Comparison of ENCODE assay signal across 24 mouse cellular contexts in the genomic region with DNA sequence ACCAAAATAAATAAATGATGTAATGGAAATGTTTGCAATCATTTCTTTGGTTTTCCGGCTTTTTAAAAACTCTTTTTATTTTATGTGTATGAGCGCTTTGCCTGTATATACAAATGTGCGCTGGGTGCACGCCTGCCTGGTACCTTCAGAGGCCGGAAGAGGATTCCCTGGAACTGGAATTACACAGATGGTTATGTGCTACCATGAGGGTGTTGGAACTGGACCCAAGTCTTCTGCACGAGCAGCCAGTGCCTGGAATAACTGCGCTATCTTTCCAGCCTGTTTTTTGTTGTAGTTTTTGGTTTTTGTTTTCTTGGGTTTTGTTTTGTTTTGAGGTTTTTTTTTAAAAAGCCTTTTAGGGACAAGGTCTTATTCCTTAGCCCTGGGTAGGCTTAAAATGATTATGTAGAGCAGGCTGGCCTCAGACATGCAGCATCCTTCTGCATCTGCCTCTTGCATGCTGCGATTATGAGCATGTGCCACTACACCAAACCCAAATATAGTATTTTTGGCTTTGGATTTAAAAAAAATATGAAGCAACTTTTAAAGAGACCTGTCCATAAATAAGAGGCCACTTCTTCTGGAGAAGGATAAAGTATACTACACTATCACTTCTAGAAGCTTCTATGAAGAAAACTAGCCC. TPM values are rescaled to one million over a fixed set of nuclear protein-coding genes. Genes with fewer than 3 reads are reported as not detected.
DNase-seq lines count a peak whose midpoint lies in the region; ATAC-seq lines count a peak whose summit lies in the region.
"Had no signal": no experiment of that assay in that cellular context is flagged by ENCODE, and none has a peak within 500 bp of the region (broad histone marks: within the 10 kb centered on the region; RNA-seq: fewer than 3 reads in every experiment).

No protein-coding gene starts in this region.

- H3K27me3 ChIP-seq in forebrain, embryonic 16.5 days (replicated peaks; ENCODE audit: control insufficient read depth, insufficient read depth, low read length), result no peaks in the 10 kb centered on the region
- no peaks in the 10 kb centered on the region for H3K27me3 ChIP-seq in forebrain, embryonic 12.5 days
- H3K27me3 ChIP-seq: embryonic facial prominence, embryonic 12.5 days; heart, embryonic 13.5 days; limb, embryonic 15.5 days; midbrain, embryonic 15.5 days; neural tube, embryonic 13.5 days; stomach, embryonic 15.5 days had no signal

- H3K36me3 ChIP-seq in forebrain, embryonic 16.5 days (ENCODE audit: control insufficient read depth, insufficient read depth), result no peaks in the 10 kb centered on the region
- 0 out of 2 replicates have a peak, but pooled peaks cover 3% of the 10 kb centered on the region for H3K36me3 ChIP-seq in forebrain, embryonic 12.5 days (replicated peaks)
- H3K36me3 ChIP-seq: embryonic facial prominence, embryonic 12.5 days; heart, embryonic 13.5 days; limb, embryonic 15.5 days; midbrain, embryonic 15.5 days; neural tube, embryonic 13.5 days; stomach, embryonic 15.5 days had no signal

- no peak overlapping the region for H3K4me3 ChIP-seq in forebrain, embryonic 16.5 days (replicated peaks; ENCODE audit: low read length)
- no peak overlapping the region for H3K4me3 ChIP-seq in forebrain, embryonic 12.5 days (replicated peaks)
- H3K4me3 ChIP-seq: embryonic facial prominence, embryonic 12.5 days; heart, embryonic 13.5 days; limb, embryonic 15.5 days; midbrain, embryonic 15.5 days; neural tube, embryonic 13.5 days; stomach, embryonic 15.5 days had no signal

- no peaks in the 10 kb centered on the region for H3K9me3 ChIP-seq in forebrain, embryonic 16.5 days (ENCODE audit: control insufficient read depth, low read length)
- no peaks in the 10 kb centered on the region for H3K9me3 ChIP-seq in forebrain, embryonic 12.5 days
- H3K9me3 ChIP-seq: embryonic facial prominence, embryonic 12.5 days; heart, embryonic 13.5 days; limb, embryonic 15.5 days; midbrain, embryonic 15.5 days; neural tube, embryonic 13.5 days; stomach, embryonic 15.5 days had no signal

- peak; percentile 30 for DNase-seq in layer of hippocampus, adult 9-11 months
- DNase-seq in layer of hippocampus, adult 8-10 months (ENCODE audit: low spot score in 2 of 2), result no peak
- peak; percentile 57 for DNase-seq in cerebellum, adult 8-10 months
- DNase-seq in cerebellum, postnatal 36 days, result peak; percentile 60 to 67
- DNase-seq in lung, postnatal 36 days, result no peak
- DNase-seq in c-Kit-positive CD71-positive TER-119-positive erythroid progenitor cells, embryonic 14.5 days (ENCODE audit: low spot score), result no peak
- DNase-seq: adrenal gland, postnatal 36 days; gastrocnemius, postnatal 14 days; heart, adult 18-20 months; heart, postnatal 14 days; kidney, postnatal 36 days; left cerebral cortex, postnatal 4 days; thymus, postnatal 25 days had no signal

- no peak overlapping the region for H3K9ac ChIP-seq in forebrain, embryonic 16.5 days (replicated peaks; ENCODE audit: low read depth, low read length)
- H3K9ac ChIP-seq in forebrain, embryonic 12.5 days, result no peak overlapping the region
- H3K9ac ChIP-seq: embryonic facial prominence, embryonic 12.5 days; limb, embryonic 15.5 days; midbrain, embryonic 15.5 days; neural tube, embryonic 13.5 days; stomach, embryonic 15.5 days had no signal

- no peak overlapping the region for H3K27ac ChIP-seq in forebrain, embryonic 16.5 days (ENCODE audit: low read length)
- no peak overlapping the region for H3K27ac ChIP-seq in forebrain, embryonic 12.5 days
- H3K27ac ChIP-seq: embryonic facial prominence, embryonic 12.5 days; heart, embryonic 13.5 days; hindbrain, postnatal 0 days; limb, embryonic 15.5 days; macrophage; midbrain, embryonic 15.5 days; neural tube, embryonic 13.5 days; stomach, embryonic 15.5 days had no signal

- no peak overlapping the region for H3K4me2 ChIP-seq in forebrain, embryonic 16.5 days (ENCODE audit: low read length)
- H3K4me2 ChIP-seq in forebrain, embryonic 12.5 days, result no peak overlapping the region
- H3K4me2 ChIP-seq: embryonic facial prominence, embryonic 12.5 days; heart, embryonic 13.5 days; limb, embryonic 15.5 days; midbrain, embryonic 15.5 days; neural tube, embryonic 13.5 days; stomach, embryonic 15.5 days had no signal

- 72% methylated on average over 8 of the region's 8 CpGs for WGBS in forebrain, embryonic 16.5 days
- WGBS in forebrain, embryonic 12.5 days, result 94% methylated on average over 8 of the region's 8 CpGs

- no peaks in the 10 kb centered on the region for H3K4me1 ChIP-seq in forebrain, embryonic 16.5 days (replicated peaks; ENCODE audit: control insufficient read depth, insufficient read depth, low read length)
- H3K4me1 ChIP-seq in forebrain, embryonic 12.5 days, result no peaks in the 10 kb centered on the region
- H3K4me1 ChIP-seq: embryonic facial prominence, embryonic 12.5 days; limb, embryonic 15.5 days; midbrain, embryonic 15.5 days; neural tube, embryonic 13.5 days; stomach, embryonic 15.5 days had no signal

- ATAC-seq in forebrain, embryonic 16.5 days, result peak; percentile 64
- no peak for ATAC-seq in forebrain, embryonic 12.5 days (ENCODE audit: low FRiP score)
- ATAC-seq: hindbrain, postnatal 0 days; intestine, postnatal 0 days; midbrain, embryonic 15.5 days had no signal

RNA-seq across cellular contexts. Expression of a gene that starts 17.7 kb away (rescaled TPM):
- polyA plus RNA-seq in forebrain, embryonic 16.5 days (2015; fragmentation: Nextera tagmentation; extraction: Ambion mirVana), result 4.0 and 5.7 TPM in 2 replicates
- polyA plus RNA-seq in forebrain, embryonic 12.5 days (2016; fragmentation: Nextera tagmentation; extraction: Ambion mirVana), result 6.2 and 7.3 TPM in 2 replicates
- total RNA-seq in layer of hippocampus, adult 8-10 months (2022), result 10 to 100 TPM; 20.8 to 31.5 (median 27.1) TPM

RNA-seq across cellular contexts. Expression of a gene that starts 41.3 kb away (rescaled TPM):
- 161 and 169 TPM in 2 replicates for polyA plus RNA-seq in forebrain, embryonic 16.5 days (2015; fragmentation: Nextera tagmentation; extraction: Ambion mirVana)
- 176 and 188 TPM in 2 replicates for polyA plus RNA-seq in forebrain, embryonic 12.5 days (2016; fragmentation: Nextera tagmentation; extraction: Ambion mirVana)
- total RNA-seq in layer of hippocampus, adult 8-10 months (2022), result 10 to 100 TPM; 72.5 to 88.1 (median 80.6) TPM

Comparison
In these comparisons a context has a peak if more than half of its experiments do, and no peak if none do; other contexts are left out.
1. DNase-seq: peak in layer of hippocampus, adult 9-11 months (single experiment), cerebellum, adult 8-10 months (single experiment) and cerebellum, postnatal 36 days (2 of 2); none in layer of hippocampus, adult 8-10 months (0 of 2), lung, postnatal 36 days (single experiment) and c-Kit-positive CD71-positive TER-119-positive erythroid progenitor cells, embryonic 14.5 days (single experiment).